Mouse (Mus musculus): ENCODE measurements around the gene Mfsd14b. TPM values are rescaled to one million over a fixed set of nuclear protein-coding genes. Genes with fewer than 3 reads are reported as not detected.

The Mfsd14b gene
- total RNA-seq, 2 experiments from 2014 or later, result 38.3 to 42.3 TPM

Other genes with a start within 250 kb of the Mfsd14b start
- 1 to 10 TPM; 8.3 to 9.3 TPM for gene Cntnap3, start 209.0 kb downstream of the Mfsd14b start, total RNA-seq (2021)
- gene Spata31, start 195.6 kb downstream of the Mfsd14b start, total RNA-seq (2021), result not detected
- not detected for gene Spata31d1c, start 79.9 kb downstream of the Mfsd14b start, total RNA-seq (2021)
- gene Prss47, start 60.2 kb downstream of the Mfsd14b start, total RNA-seq (2021), result not detected
- not detected for gene Olfr465-ps1, start 25.1 kb upstream of the Mfsd14b start, total RNA-seq (2021)
- not detected for gene Olfr466, start 37.3 kb upstream of the Mfsd14b start, total RNA-seq (2021)
- gene Nlrp4f, start 93.0 kb upstream of the Mfsd14b start, total RNA-seq (2021), result not detected
- gene Gm10775, start 146.6 kb upstream of the Mfsd14b start, total RNA-seq (2021), result 1 to 10 TPM in 1 of 2 experiments, under 1 TPM in 1; 0.59 to 1.1 TPM
- gene Zfp369, start 165.8 kb upstream of the Mfsd14b start, total RNA-seq (2021), result 10 to 100 TPM; 60.2 to 60.7 TPM

Measured in left cerebral cortex, postnatal 14 days (tissue).